Mouse (Mus musculus) heart, embryonic 15.5 days (tissue): ENCODE measurements around the gene Snurf. TPM values are rescaled to one million over a fixed set of nuclear protein-coding genes. Genes with fewer than 3 reads are reported as not detected.

ENCODE experiments used
- polyA plus RNA-seq: library from polyadenylated mRNA; unstranded; fragments of >200 nt; fragmentation: Nextera tagmentation; extraction: Ambion mirVana; gene quantifications from 2 replicates; pipeline ENCODE4 v1.2.1, GENCODE M21; 2015

The Snurf gene
- polyA plus RNA-seq, 1 experiment from 2014 or later, result 33.1 TPM

Other genes starting within 250 kb of the Snurf start
- gene Gm38393, start within 50 bp of the Snurf start, polyA plus RNA-seq, result 0.18 and 0.35 TPM in 2 replicates
- 44.9 and 49.6 TPM in 2 replicates for gene Snrpn, start 135.2 kb upstream of the Snurf start, polyA plus RNA-seq